Mouse (Mus musculus): ENCODE results near the gene Tmem190. TPM values are rescaled to one million over a fixed set of nuclear protein-coding genes. Genes with fewer than 3 reads are reported as not detected.
"Not testable (repeated sequence)": the region's sequence is repeated elsewhere in the genome, so short reads cannot be mapped to it uniquely, and the experiment has no call there.

Tmem190 gene
- total and polyA plus RNA-seq, 2 experiments from 2014 or later: not detected

GRCm38 (mm10) chr7:4812303-4813104 lies 29.8 kb downstream of the Tmem190 start, which contains the start of gene Ube2s:
Gene Ube2s, minus strand, starts transcription at chr7:4812590.
- peak; percentile 98 for ATAC-seq (ENCODE audit: insufficient read depth, low read depth)
- H3K36me3 ChIP-seq (replicated peaks; ENCODE audit: control insufficient read depth, insufficient read depth, low read length): peaks cover 22% of the 10 kb centered on the region
- peak within 1 kb of the TSS; percentile 94 for H3K27ac ChIP-seq (ENCODE audit: low read depth)
- peak within 1 kb of the TSS; percentile 96 for H3K9ac ChIP-seq (replicated peaks; ENCODE audit: low read depth, low read length)
- DNase-seq (ENCODE audit: low spot score): peak; percentile 100
- no peaks in the 10 kb centered on the region for H3K27me3 ChIP-seq (ENCODE audit: control insufficient read depth, insufficient read depth, low read length)
- peak within 1 kb of the TSS; percentile 90 for H3K4me2 ChIP-seq (ENCODE audit: low read depth, low read length)
- under 1% methylated on average over 62 of the region's 62 CpGs for WGBS
- H3K4me1 ChIP-seq (ENCODE audit: control insufficient read depth, insufficient read depth): peaks cover 18% of the 10 kb centered on the region
- no peaks in the 10 kb centered on the region for H3K9me3 ChIP-seq (replicated peaks; ENCODE audit: control insufficient read depth, low read length)
- peak within 1 kb of the TSS; percentile 97 for H3K4me3 ChIP-seq (ENCODE audit: low read depth, low read length)
- TF ChIP-seq EP300 (IDR thresholded peaks at IDR 0.05; ENCODE audit: low read depth) (no peak), CTCF (IDR thresholded peaks at IDR 0.05; ENCODE audit: low read depth) (peak; percentile 31; the same call in 1 of the 2 replicates)

- H3K4me1 ChIP-seq (ENCODE audit: control insufficient read depth, insufficient read depth): peaks cover 18% of the 10 kb centered on the region
- H3K4me3 ChIP-seq (ENCODE audit: low read depth, low read length): peak overlapping the region; percentile 97
- ATAC-seq (ENCODE audit: insufficient read depth, low read depth) (no peak), DNase-seq (ENCODE audit: low spot score) (no peak)
- H3K27ac ChIP-seq (ENCODE audit: low read depth): peak overlapping the region; percentile 94
- no peaks in the 10 kb centered on the region for H3K9me3 ChIP-seq (replicated peaks; ENCODE audit: control insufficient read depth, low read length)
- H3K36me3 ChIP-seq (replicated peaks; ENCODE audit: control insufficient read depth, insufficient read depth, low read length): peaks cover 19% of the 10 kb centered on the region
- H3K9ac ChIP-seq (replicated peaks; ENCODE audit: low read depth, low read length): peak overlapping the region; percentile 43; the same call in 1 of the 2 replicates
- H3K27me3 ChIP-seq (ENCODE audit: control insufficient read depth, insufficient read depth, low read length): no peaks in the 10 kb centered on the region
- no peak for TF ChIP-seq CTCF (IDR thresholded peaks at IDR 0.05; ENCODE audit: low read depth)
- WGBS: 24% methylated on average over 8 of the region's 8 CpGs
- H3K4me2 ChIP-seq (ENCODE audit: low read depth, low read length): peak overlapping the region; percentile 67
These were observed 30.5 kb downstream of the Tmem190 start for GRCm38 (mm10) chr7:4813105-4813791.

GRCm38 (mm10) chr7:4816559-4816958 lies 33.8 kb downstream of the Tmem190 start:
- no peaks in the 10 kb centered on the region for H3K9me3 ChIP-seq (replicated peaks; ENCODE audit: control insufficient read depth, low read length)
- H3K9ac ChIP-seq (replicated peaks; ENCODE audit: low read depth, low read length): no peak overlapping the region
- peak overlapping the region; percentile 55 for H3K27ac ChIP-seq (ENCODE audit: low read depth)
- TF ChIP-seq CTCF (IDR thresholded peaks at IDR 0.05; ENCODE audit: low read depth): no peak
- TF ChIP-seq EP300 (IDR thresholded peaks at IDR 0.05; ENCODE audit: low read depth): peak; percentile 74; the same call in 1 of the 2 replicates
- ATAC-seq (ENCODE audit: insufficient read depth, low read depth) (no peak), DNase-seq (ENCODE audit: low spot score) (peak; percentile 51)
- 0 out of 2 replicates have a peak, but pooled peaks cover 6% of the 10 kb centered on the region for H3K4me1 ChIP-seq (ENCODE audit: control insufficient read depth, insufficient read depth)
- no peak overlapping the region for H3K4me3 ChIP-seq (ENCODE audit: low read depth, low read length)
- H3K27me3 ChIP-seq (ENCODE audit: control insufficient read depth, insufficient read depth, low read length): no peaks in the 10 kb centered on the region
- no peaks in the 10 kb centered on the region for H3K36me3 ChIP-seq (replicated peaks; ENCODE audit: control insufficient read depth, insufficient read depth, low read length)
- H3K4me2 ChIP-seq (ENCODE audit: low read depth, low read length): no peak overlapping the region

- not testable (repeated sequence) for H3K27ac ChIP-seq (ENCODE audit: low read depth); H3K4me3 ChIP-seq (ENCODE audit: low read depth, low read length); H3K4me2 ChIP-seq (ENCODE audit: low read depth, low read length); H3K27me3 ChIP-seq (ENCODE audit: control insufficient read depth, insufficient read depth, low read length); H3K9ac ChIP-seq (replicated peaks; ENCODE audit: low read depth, low read length); H3K36me3 ChIP-seq (replicated peaks; ENCODE audit: control insufficient read depth, insufficient read depth, low read length); ATAC-seq (ENCODE audit: insufficient read depth, low read depth); DNase-seq (ENCODE audit: low spot score); H3K9me3 ChIP-seq (replicated peaks; ENCODE audit: control insufficient read depth, low read length); H3K4me1 ChIP-seq (ENCODE audit: control insufficient read depth, insufficient read depth)
- WGBS: 83% methylated on average over 7 of the region's 7 CpGs
These were observed 38.2 kb downstream of the Tmem190 start for GRCm38 (mm10) chr7:4820925-4821324.

GRCm38 (mm10) chr7:4821690-4822089 lies 39.0 kb downstream of the Tmem190 start:
- ATAC-seq (ENCODE audit: insufficient read depth, low read depth): no peak
- Histone ChIP-seq H3K9ac (replicated peaks; ENCODE audit: low read depth, low read length) (no peak overlapping the region), H3K27ac (ENCODE audit: low read depth) (no peak overlapping the region), H3K9me3 (replicated peaks; ENCODE audit: control insufficient read depth, low read length) (no peaks in the 10 kb centered on the region), H3K36me3 (replicated peaks; ENCODE audit: control insufficient read depth, insufficient read depth, low read length) (no peaks in the 10 kb centered on the region), H3K27me3 (ENCODE audit: control insufficient read depth, insufficient read depth, low read length) (no peaks in the 10 kb centered on the region), H3K4me1 (ENCODE audit: control insufficient read depth, insufficient read depth) (no peaks in the 10 kb centered on the region), H3K4me2 (ENCODE audit: low read depth, low read length) (no peak overlapping the region), H3K4me3 (ENCODE audit: low read depth, low read length) (no peak overlapping the region)
- DNase-seq (ENCODE audit: low spot score): no peak
- WGBS: 78% methylated on average over 4 of the region's 4 CpGs
- TF ChIP-seq EP300 (IDR thresholded peaks at IDR 0.05; ENCODE audit: low read depth) (no peak), CTCF (IDR thresholded peaks at IDR 0.05; ENCODE audit: low read depth) (no peak)
